Mouse (Mus musculus) heart, postnatal 0 days (tissue): ENCODE results near the gene Defb45. TPM values are rescaled to one million over a fixed set of nuclear protein-coding genes. Genes with fewer than 3 reads are reported as not detected.

Experiments used
- ATAC-seq: fragments of 200-750 bp; cut with Nextera tagmentation; 2 replicates; pipeline ENCODE4 v1.8.0; 2017; ENCODE audit warnings: low read depth, moderate number of reproducible peaks, moderate library complexity; ENCODE audit not compliant: insufficient read depth
- DNase-seq: peaks from one replicate; pipeline ENCODE4 v3.0.0-alpha.2; 2016; ENCODE audit warnings: low spot score
- H3K27ac ChIP-seq: fragments of 300-500 bp; sonication (generic); 2 replicates; pipeline ENCODE4 v1.5.1; 2014; ENCODE audit warnings: low read depth, mild to moderate bottlenecking
- H3K27me3 ChIP-seq: fragments of 300-500 bp; sonication (generic); 2 replicates; pipeline ENCODE4 v1.6.1; 2014; ENCODE audit warnings: low read length, mixed read lengths; ENCODE audit not compliant: control insufficient read depth, insufficient read depth
- H3K36me3 ChIP-seq: fragments of 300-500 bp; sonication (generic); replicated peaks from 2 replicates; pipeline ENCODE4 v1.6.1; 2014; ENCODE audit warnings: low read length, mixed read lengths; ENCODE audit not compliant: control insufficient read depth, insufficient read depth
- H3K4me1 ChIP-seq: fragments of 300-500 bp; sonication (generic); 2 replicates; pipeline ENCODE4 v1.6.1; 2014; ENCODE audit warnings: antibody characterized with exemption; ENCODE audit not compliant: control insufficient read depth, insufficient read depth
- H3K4me2 ChIP-seq: fragments of 300-500 bp; sonication (generic); 2 replicates; pipeline ENCODE4 v1.6.1; 2014; ENCODE audit warnings: low read depth, mild to moderate bottlenecking, low read length, moderate library complexity
- H3K4me3 ChIP-seq: fragments of 300-500 bp; sonication (generic); 2 replicates; pipeline ENCODE4 v1.5.1; 2014; ENCODE audit warnings: low read depth, low read length
- H3K9ac ChIP-seq: fragments of 300-500 bp; sonication (generic); replicated peaks from 2 replicates; pipeline ENCODE4 v1.6.1; 2014; ENCODE audit warnings: low read depth, low read length, mixed read lengths
- H3K9me3 ChIP-seq: fragments of 300-500 bp; sonication (generic); replicated peaks from 2 replicates; pipeline ENCODE4 v1.6.1; 2016; ENCODE audit warnings: low read length; ENCODE audit not compliant: control insufficient read depth
- CTCF ChIP-seq: IDR thresholded peaks from 2 replicates; pipeline ENCODE4 v1.5.1; 2016; ENCODE audit warnings: antibody characterized with exemption, control low read depth, low read depth
- EP300 ChIP-seq: IDR thresholded peaks from 2 replicates; pipeline ENCODE4 v1.6.1; 2016; ENCODE audit warnings: antibody characterized with exemption, low read depth
- WGBS: fragments of 180-500 bp; shearing (Covaris S2); extraction: QIAGEN DNeasy Blood & Tissue Kit; methylation state at CpG from one replicate; pipeline ENCODE4 v1.1.7; 2014; 5-methylcytosine and 5-hydroxymethylcytosine counted together
- polyA plus RNA-seq: library from polyadenylated mRNA; unstranded; fragments of >200 nt; fragmentation: Nextera tagmentation; extraction: Ambion mirVana; gene quantifications from 2 replicates; pipeline ENCODE4 v1.2.1, GENCODE M21; 2015
- total RNA-seq: library from RNA; depleted of rRNA; stranded (reverse); fragments of >200 nt; gene quantifications from 2 replicates; pipeline ENCODE4 v1.2.3, GENCODE M21; 2014; ENCODE audit warnings: low replicate concordance; rRNA removed

Defb45 gene
- total and polyA plus RNA-seq, 2 experiments from 2014 or later: not detected

- no peak overlapping the region for H3K27ac ChIP-seq
- WGBS: 11% methylated on average over 16 of the region's 16 CpGs
- no peaks in the 10 kb centered on the region for H3K27me3 ChIP-seq
- DNase-seq (peak; percentile 19), ATAC-seq (no peak)
- H3K9me3 ChIP-seq: no peaks in the 10 kb centered on the region
- TF ChIP-seq CTCF (peak; percentile 72), EP300 (no peak)
- no peak overlapping the region for H3K4me2 ChIP-seq
- H3K9ac ChIP-seq: no peak overlapping the region
- no peaks in the 10 kb centered on the region for H3K36me3 ChIP-seq
- no peak overlapping the region for H3K4me3 ChIP-seq
- H3K4me1 ChIP-seq: no peaks in the 10 kb centered on the region
Measured at GRCm38 (mm10) chr2:152553774-152554423, 45.3 kb downstream of the Defb45 start.

- 71% methylated on average over 5 of the region's 5 CpGs for WGBS
- no peaks in the 10 kb centered on the region for H3K36me3 ChIP-seq
- no peak for DNase-seq
- H3K9ac ChIP-seq: no peak overlapping the region
- no peak for ATAC-seq
- H3K27ac ChIP-seq: no peak overlapping the region
- TF ChIP-seq EP300 (no peak), CTCF (no peak)
- no peaks in the 10 kb centered on the region for H3K9me3 ChIP-seq
- H3K4me1 ChIP-seq: no peaks in the 10 kb centered on the region
- H3K27me3 ChIP-seq: no peaks in the 10 kb centered on the region
- no peak overlapping the region for H3K4me2 ChIP-seq
- no peak overlapping the region for H3K4me3 ChIP-seq
Measured at GRCm38 (mm10) chr2:152548124-152548523, 51.1 kb downstream of the Defb45 start.

- peak; percentile 39 for ATAC-seq
- Histone ChIP-seq H3K4me2 (no peak overlapping the region), H3K4me1 (no peaks in the 10 kb centered on the region), H3K27me3 (no peaks in the 10 kb centered on the region), H3K4me3 (no peak overlapping the region), H3K36me3 (no peaks in the 10 kb centered on the region), H3K9me3 (no peaks in the 10 kb centered on the region), H3K27ac (no peak overlapping the region), H3K9ac (no peak overlapping the region)
- no peak for TF ChIP-seq EP300
- TF ChIP-seq CTCF: peak; percentile 51
- no peak for DNase-seq
- WGBS: 20% methylated on average over 4 of the region's 4 CpGs
Measured at GRCm38 (mm10) chr2:152544691-152545090, 54.5 kb downstream of the Defb45 start.

GRCm38 (mm10) chr2:152543478-152543877, 55.7 kb downstream of the Defb45 start:
- Histone ChIP-seq H3K4me1 (no peaks in the 10 kb centered on the region), H3K4me2 (no peak overlapping the region), H3K36me3 (no peaks in the 10 kb centered on the region), H3K27ac (no peak overlapping the region), H3K9me3 (no peaks in the 10 kb centered on the region), H3K4me3 (no peak overlapping the region), H3K27me3 (no peaks in the 10 kb centered on the region), H3K9ac (no peak overlapping the region)
- DNase-seq: no peak
- 33% methylated on average over 4 of the region's 4 CpGs for WGBS
- ATAC-seq: no peak
- TF ChIP-seq EP300 (no peak), CTCF (no peak)

Other genes with a start within 250 kb of the Defb45 start
- not detected in 2 replicates for gene Nrsn2, start 222.8 kb downstream of the Defb45 start, total RNA-seq
- gene Nrsn2, start 222.8 kb downstream of the Defb45 start, polyA plus RNA-seq: 0.12 and 0.33 TPM in 2 replicates
- 19.9 and 30.0 TPM in 2 replicates for gene Sox12, start 201.3 kb downstream of the Defb45 start, total RNA-seq
- gene Sox12, start 201.3 kb downstream of the Defb45 start, polyA plus RNA-seq: 5.0 and 5.5 TPM in 2 replicates
- 21.1 and 27.2 TPM in 2 replicates for gene Zcchc3, start 184.4 kb downstream of the Defb45 start, total RNA-seq
- gene Zcchc3, start 184.4 kb downstream of the Defb45 start, polyA plus RNA-seq: 18.3 and 20.6 TPM in 2 replicates
- 0.15 and 1.7 TPM in 2 replicates for gene 6820408C15Rik, start 183.8 kb downstream of the Defb45 start, total RNA-seq
- 5.4 and 5.6 TPM in 2 replicates for gene 6820408C15Rik, start 183.8 kb downstream of the Defb45 start, polyA plus RNA-seq
- gene Defb23, start 134.8 kb downstream of the Defb45 start, total RNA-seq: not detected in 2 replicates
- gene Defb23, start 134.8 kb downstream of the Defb45 start, polyA plus RNA-seq: not detected in 2 replicates
- not detected in 2 replicates for gene Defb20, start 122.3 kb downstream of the Defb45 start, total RNA-seq
- not detected in 2 replicates for gene Defb20, start 122.3 kb downstream of the Defb45 start, polyA plus RNA-seq
- gene Defb22, start 109.3 kb downstream of the Defb45 start, total RNA-seq: not detected in 2 replicates
- not detected in 2 replicates for gene Defb22, start 109.3 kb downstream of the Defb45 start, polyA plus RNA-seq
- not detected in 2 replicates for gene Defb26, start 87.7 kb downstream of the Defb45 start, total RNA-seq
- not detected in 2 replicates for gene Defb26, start 87.7 kb downstream of the Defb45 start, polyA plus RNA-seq
- gene Defb28, start 81.1 kb downstream of the Defb45 start, total RNA-seq: not detected in 2 replicates
- gene Defb28, start 81.1 kb downstream of the Defb45 start, polyA plus RNA-seq: not detected in 2 replicates
- gene Defb29, start 59.3 kb downstream of the Defb45 start, total RNA-seq: not detected in 2 replicates
- gene Defb29, start 59.3 kb downstream of the Defb45 start, polyA plus RNA-seq: not detected in 2 replicates
- gene Gm17416, start 30.1 kb downstream of the Defb45 start, total RNA-seq: not detected in 2 replicates
- not detected in 2 replicates for gene Gm17416, start 30.1 kb downstream of the Defb45 start, polyA plus RNA-seq
- not detected in 2 replicates for gene Defb21, start 26.7 kb downstream of the Defb45 start, total RNA-seq
- gene Defb21, start 26.7 kb downstream of the Defb45 start, polyA plus RNA-seq: not detected in 2 replicates
- not detected in 2 replicates for gene Defb19, start 19.1 kb downstream of the Defb45 start, total RNA-seq
- 2.2 and 2.6 TPM in 2 replicates for gene Defb19, start 19.1 kb downstream of the Defb45 start, polyA plus RNA-seq
- not detected in 2 replicates for gene Defb36, start 4.9 kb upstream of the Defb45 start, total RNA-seq
- gene Defb36, start 4.9 kb upstream of the Defb45 start, polyA plus RNA-seq: not detected in 2 replicates
- not detected in 2 replicates for gene Defb25, start 23.7 kb upstream of the Defb45 start, total RNA-seq
- 0.53 and 0.54 TPM in 2 replicates for gene Defb25, start 23.7 kb upstream of the Defb45 start, polyA plus RNA-seq
- gene Rem1, start 27.6 kb upstream of the Defb45 start, total RNA-seq: 4.8 and 12.5 TPM in 2 replicates
- 10.2 TPM in 2 replicates for gene Rem1, start 27.6 kb upstream of the Defb45 start, polyA plus RNA-seq
- gene H13, start 70.1 kb upstream of the Defb45 start, total RNA-seq: 68.6 and 72.9 TPM in 2 replicates
- 53.4 and 55.0 TPM in 2 replicates for gene H13, start 70.1 kb upstream of the Defb45 start, polyA plus RNA-seq
- 6.5 and 11.7 TPM in 2 replicates for gene Mcts2, start 87.6 kb upstream of the Defb45 start, total RNA-seq
- gene Mcts2, start 87.6 kb upstream of the Defb45 start, polyA plus RNA-seq: 30.9 and 31.6 TPM in 2 replicates
- 146 and 188 TPM in 2 replicates for gene Id1, start 136.9 kb upstream of the Defb45 start, total RNA-seq
- gene Id1, start 136.9 kb upstream of the Defb45 start, polyA plus RNA-seq: 46.7 and 59.3 TPM in 2 replicates
- gene Cox4i2, start 154.8 kb upstream of the Defb45 start, total RNA-seq: 13.4 and 29.9 TPM in 2 replicates
- gene Cox4i2, start 154.8 kb upstream of the Defb45 start, polyA plus RNA-seq: 17.0 and 21.4 TPM in 2 replicates
- 60.9 and 75.6 TPM in 2 replicates for gene Bcl2l1, start 232.3 kb upstream of the Defb45 start, total RNA-seq
- 34.5 and 35.0 TPM in 2 replicates for gene Bcl2l1, start 232.3 kb upstream of the Defb45 start, polyA plus RNA-seq
- 8.1 and 13.6 TPM in 2 replicates for gene Tpx2, start 248.6 kb upstream of the Defb45 start, total RNA-seq
- 15.0 and 15.1 TPM in 2 replicates for gene Tpx2, start 248.6 kb upstream of the Defb45 start, polyA plus RNA-seq